Comparison of ENCODE assay signal across 21 mouse cellular contexts in the genomic region with DNA sequence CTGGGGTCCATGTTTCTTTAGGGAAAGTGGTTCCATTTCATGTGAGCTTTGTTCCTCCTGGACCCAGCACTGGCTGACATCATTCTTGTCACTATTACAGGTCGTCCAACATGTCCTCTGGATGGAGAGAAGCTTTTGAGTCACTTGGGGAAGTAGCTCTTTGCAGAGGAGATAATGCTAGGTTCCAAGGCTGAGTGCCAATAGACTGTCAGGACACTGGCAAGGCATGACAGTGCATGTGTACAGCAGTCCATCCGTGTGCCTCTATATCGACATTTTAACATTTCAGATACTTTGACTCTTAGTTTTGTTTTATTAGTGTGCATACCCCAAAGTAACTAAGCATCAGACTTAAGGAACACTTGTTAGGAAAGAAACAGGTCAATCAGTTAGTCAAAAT.
DNase-seq lines count a peak whose midpoint lies in the region; ATAC-seq and TF ChIP-seq lines count a peak whose summit lies in the region.
"Had no signal": no experiment of that assay in that cellular context is flagged by ENCODE, and none has a peak within 500 bp of the region (broad histone marks: within the 10 kb centered on the region; RNA-seq: fewer than 3 reads in every experiment).

No protein-coding gene starts in this region.

- no peak for TF ChIP-seq RAD21 in MEL (IDR thresholded peaks at IDR 0.05; ENCODE audit: low read depth, low read length)

- no peak for TF ChIP-seq CTCF in layer of hippocampus, adult 2 months (conservative IDR thresholded peaks at IDR 0.05)
- no peak for TF ChIP-seq CTCF in MEL (IDR thresholded peaks at IDR 0.05 in 2 of 3, conservative IDR thresholded peaks at IDR 0.05 in 1 of 3; ENCODE audit: control insufficient read depth in 1 of 3, insufficient read depth in 1 of 3, low read depth in 2 of 3, low read length in 3 of 3, poor library complexity in 1 of 3, severe bottlenecking in 1 of 3)

- no peak overlapping the region for H3K4me2 ChIP-seq in forebrain, embryonic 15.5 days (replicated peaks)
- no peak overlapping the region for H3K4me2 ChIP-seq in hindbrain, embryonic 16.5 days (ENCODE audit: low read length)
- H3K4me2 ChIP-seq: embryonic facial prominence, embryonic 13.5 days; embryonic facial prominence, embryonic 15.5 days; forebrain, embryonic 13.5 days had no signal

- DNase-seq in forebrain, embryonic 10.5 days (ENCODE audit: extremely low spot score, low spot score), result no peak
- DNase-seq in layer of hippocampus, adult 2 months (ENCODE audit: low spot score in 2 of 2), result no peak
- no peak for DNase-seq in layer of hippocampus, adult 9-10 months (ENCODE audit: low spot score)
- DNase-seq in MEL (ENCODE audit: low read depth, low spot score), result peak; percentile 88
- DNase-seq: adrenal gland, adult 8-10 months; B cell, adult 2 months; cerebellum, adult 11 months; cerebellum, adult 8-10 months; embryo, embryonic 11 days had no signal

- no peaks in the 10 kb centered on the region for H3K9me3 ChIP-seq in forebrain, embryonic 15.5 days
- H3K9me3 ChIP-seq in forebrain, embryonic 10.5 days, result no peaks in the 10 kb centered on the region; the same call in 1 of the 2 replicates
- no peaks in the 10 kb centered on the region for H3K9me3 ChIP-seq in MEL (replicated peaks; ENCODE audit: insufficient read depth, low read length)
- H3K9me3 ChIP-seq in hindbrain, embryonic 16.5 days (ENCODE audit: control insufficient read depth, low read length), result no peaks in the 10 kb centered on the region
- H3K9me3 ChIP-seq: embryonic facial prominence, embryonic 13.5 days; embryonic facial prominence, embryonic 15.5 days; G1E had no signal

- no peak for ATAC-seq in forebrain, embryonic 15.5 days (replicated peaks)
- no peak for ATAC-seq in hindbrain, embryonic 16.5 days
- ATAC-seq: activated CD4-positive, CD25-positive, alpha-beta regulatory T cell, adult 4 months; CD4-positive, CD25-positive, alpha-beta regulatory T cell, adult 4 months; Patski had no signal

- H3K27me3 ChIP-seq in forebrain, embryonic 15.5 days, result no peaks in the 10 kb centered on the region
- H3K27me3 ChIP-seq in forebrain, embryonic 10.5 days (ENCODE audit: poor library complexity, severe bottlenecking), result peaks cover 2% of the 10 kb centered on the region; the same call in 1 of the 2 replicates
- no peaks in the 10 kb centered on the region for H3K27me3 ChIP-seq in MEL (ENCODE audit: control insufficient read depth in 1 of 2, insufficient read depth in 2 of 2, low read length in 2 of 2)
- no peaks in the 10 kb centered on the region for H3K27me3 ChIP-seq in hindbrain, embryonic 16.5 days (replicated peaks; ENCODE audit: control insufficient read depth, insufficient read depth, low read length)
- H3K27me3 ChIP-seq: CH12.LX; embryonic facial prominence, embryonic 13.5 days; embryonic facial prominence, embryonic 15.5 days; forebrain, embryonic 13.5 days; Patski had no signal

- H3K79me2 ChIP-seq in MEL (ENCODE audit: control insufficient read depth, insufficient read depth, low read length, poor library complexity), result no peaks in the 10 kb centered on the region

- H3K9ac ChIP-seq in forebrain, embryonic 15.5 days (replicated peaks), result no peak overlapping the region
- peak overlapping the region; percentile 19; the same call in 1 of the 2 replicates for H3K9ac ChIP-seq in MEL (ENCODE audit: control insufficient read depth, low read depth, low read length, poor library complexity, severe bottlenecking)
- H3K9ac ChIP-seq in hindbrain, embryonic 16.5 days (ENCODE audit: low read depth, low read length), result no peak overlapping the region
- H3K9ac ChIP-seq: embryonic facial prominence, embryonic 13.5 days; embryonic facial prominence, embryonic 15.5 days; forebrain, embryonic 13.5 days had no signal

- peak overlapping the region; percentile 51 for H3K27ac ChIP-seq in forebrain, embryonic 15.5 days (replicated peaks)
- no peak overlapping the region for H3K27ac ChIP-seq in forebrain, embryonic 10.5 days
- H3K27ac ChIP-seq in layer of hippocampus, adult 2 months, result peak overlapping the region; percentile 72
- peak overlapping the region; percentile 11; the same call in 1 of the 2 replicates for H3K27ac ChIP-seq in MEL (ENCODE audit: control insufficient read depth, low read depth, low read length)
- H3K27ac ChIP-seq in brown adipose tissue, adult 24 weeks (replicated peaks; ENCODE audit: low read depth, low read length), result peak overlapping the region; percentile 66
- no peak overlapping the region for H3K27ac ChIP-seq in hindbrain, embryonic 16.5 days (ENCODE audit: low read depth, low read length)
- H3K27ac ChIP-seq: embryonic facial prominence, embryonic 13.5 days; embryonic facial prominence, embryonic 15.5 days; forebrain, embryonic 13.5 days had no signal

- peaks cover 50% of the 10 kb centered on the region for H3K4me1 ChIP-seq in forebrain, embryonic 15.5 days
- H3K4me1 ChIP-seq in forebrain, embryonic 10.5 days, result no peaks in the 10 kb centered on the region
- peaks cover 0 to 10% of the 10 kb centered on the region in 2 experiments; a peak in 2 of 4 replicates for H3K4me1 ChIP-seq in MEL (ENCODE audit: control insufficient read depth in 1 of 2, insufficient read depth in 2 of 2, low read length in 2 of 2)
- H3K4me1 ChIP-seq in brown adipose tissue, adult 24 weeks (ENCODE audit: control insufficient read depth, insufficient read depth, insufficient read length, low read length), result peaks cover 8% of the 10 kb centered on the region; the same call in 1 of the 2 replicates
- no peaks in the 10 kb centered on the region for H3K4me1 ChIP-seq in hindbrain, embryonic 16.5 days (ENCODE audit: control insufficient read depth, insufficient read depth, low read depth, low read length)

- WGBS in forebrain, embryonic 15.5 days, result 60% methylated on average over 3 of the region's 3 CpGs
- WGBS in forebrain, embryonic 10.5 days, result 83% methylated on average over 3 of the region's 3 CpGs
- 83% methylated on average over 3 of the region's 3 CpGs for WGBS in hindbrain, embryonic 16.5 days

- TF ChIP-seq EP300 in MEL (IDR thresholded peaks at IDR 0.05; ENCODE audit: low read depth in 1 of 2, low read length in 2 of 2), result peak; percentile 51 to 64; a peak in 3 of 4 replicates

- TF ChIP-seq POLR2A in MEL (IDR thresholded peaks at IDR 0.05; ENCODE audit: control insufficient read depth in 1 of 2, insufficient read depth in 1 of 2, low read depth in 1 of 2, low read length in 2 of 2, poor library complexity in 1 of 2), result no peak

- H3K4me3 ChIP-seq in forebrain, embryonic 15.5 days, result no peak overlapping the region
- H3K4me3 ChIP-seq in forebrain, embryonic 10.5 days, result no peak overlapping the region
- no peak overlapping the region for H3K4me3 ChIP-seq in layer of hippocampus, adult 2 months
- H3K4me3 ChIP-seq in MEL (ENCODE audit: control insufficient read depth in 1 of 2, insufficient read depth in 1 of 2, low read depth in 2 of 2, low read length in 2 of 2), result peak overlapping the region in 1 of 2 experiments; percentile 18; a peak in 1 of 4 replicates
- H3K4me3 ChIP-seq in brown adipose tissue, adult 24 weeks (ENCODE audit: insufficient read depth, low read depth, low read length), result no peak overlapping the region
- no peak overlapping the region for H3K4me3 ChIP-seq in hindbrain, embryonic 16.5 days (ENCODE audit: low read length)
- H3K4me3 ChIP-seq: embryonic facial prominence, embryonic 13.5 days; embryonic facial prominence, embryonic 15.5 days; erythroblast, embryonic 14.5 days; forebrain, embryonic 13.5 days had no signal

- H3K36me3 ChIP-seq in forebrain, embryonic 15.5 days, result peaks cover 10% of the 10 kb centered on the region
- no peaks in the 10 kb centered on the region for H3K36me3 ChIP-seq in forebrain, embryonic 10.5 days (replicated peaks)
- H3K36me3 ChIP-seq in MEL (ENCODE audit: control insufficient read depth in 1 of 2, insufficient read depth in 2 of 2, low read length in 2 of 2), result peaks cover 0 to 10% of the 10 kb centered on the region in 2 experiments; a peak in 2 of 4 replicates
- no peaks in the 10 kb centered on the region for H3K36me3 ChIP-seq in hindbrain, embryonic 16.5 days (ENCODE audit: control insufficient read depth, insufficient read depth, low read length)
- H3K36me3 ChIP-seq: embryonic facial prominence, embryonic 15.5 days; G1E had no signal

TF ChIP-seq in MEL, 35 proteins besides CTCF, POLR2A, EP300 and RAD21:
- TF ChIP-seq SIN3A (IDR thresholded peaks at IDR 0.05; ENCODE audit: low read length) (peak; percentile 49), MYC (IDR thresholded peaks at IDR 0.05; ENCODE audit: low read depth, low read length) (peak; percentile 74; the same call in 1 of the 2 replicates), ZC3H11A (IDR thresholded peaks at IDR 0.05; ENCODE audit: low read depth, low read length) (no peak), SMC3 (IDR thresholded peaks at IDR 0.05; ENCODE audit: low read depth, low read length) (no peak), ETS1 (IDR thresholded peaks at IDR 0.05; ENCODE audit: low read depth, low read length) (peak; percentile 58), MXI1 (IDR thresholded peaks at IDR 0.05; ENCODE audit: low read depth, low read length) (peak; percentile 88), GATA1 (IDR thresholded peaks at IDR 0.05; ENCODE audit: low read depth, low read length) (peak; percentile 80), MAX (IDR thresholded peaks at IDR 0.05; ENCODE audit: low read length) (peak; percentile 78), POLR2AphosphoS5 (IDR thresholded peaks at IDR 0.05; ENCODE audit: borderline replicate concordance, low read depth, low read length) (no peak), GABPA (IDR thresholded peaks at IDR 0.05; ENCODE audit: low read depth, low read length) (no peak), NRF1 (IDR thresholded peaks at IDR 0.05; ENCODE audit: insufficient read depth, low read depth, low read length, poor library complexity, severe bottlenecking) (no peak), RCOR1 (IDR thresholded peaks at IDR 0.05; ENCODE audit: low read depth, low read length) (no peak), CHD2 (IDR thresholded peaks at IDR 0.05; ENCODE audit: low read length) (no peak)

Comparison
In these comparisons a context has a peak if more than half of its experiments do, and no peak if none do; other contexts are left out.
1. H3K27ac ChIP-seq: peak in forebrain, embryonic 15.5 days (single experiment), layer of hippocampus, adult 2 months (single experiment), MEL (single experiment) and brown adipose tissue, adult 24 weeks (single experiment); none in forebrain, embryonic 10.5 days (single experiment) and hindbrain, embryonic 16.5 days (single experiment).